Mouse (Mus musculus) olfactory bulb, adult 2 months (tissue): ENCODE data around the gene Cdkl5.

Experiments used
- CTCF ChIP-seq: fragments of 200-500 bp; IDR thresholded peaks from 2 replicates; pipeline ENCODE4 v1.5.1; 2012; ENCODE audit warnings: low read depth, mild to moderate bottlenecking, low read length, moderate library complexity; ENCODE audit not compliant: insufficient read depth
- POLR2A ChIP-seq: fragments of 200-500 bp; IDR thresholded peaks from 2 replicates; pipeline ENCODE4 v1.6.1; 2012; ENCODE audit warnings: mild to moderate bottlenecking, low read depth, low read length, moderate library complexity; ENCODE audit not compliant: insufficient read depth

- no peak for TF ChIP-seq CTCF
- no peak for TF ChIP-seq POLR2A
These were observed 88.6 kb downstream of the Cdkl5 start for GRCm38 (mm10) chrX:160905913-160906312.
